Mouse (Mus musculus): ENCODE data around the gene C1s2.
"Not testable (repeated sequence)": the region's sequence is repeated elsewhere in the genome, so short reads cannot be mapped to it uniquely, and the experiment has no call there.

Gene C1s2

DNA sequence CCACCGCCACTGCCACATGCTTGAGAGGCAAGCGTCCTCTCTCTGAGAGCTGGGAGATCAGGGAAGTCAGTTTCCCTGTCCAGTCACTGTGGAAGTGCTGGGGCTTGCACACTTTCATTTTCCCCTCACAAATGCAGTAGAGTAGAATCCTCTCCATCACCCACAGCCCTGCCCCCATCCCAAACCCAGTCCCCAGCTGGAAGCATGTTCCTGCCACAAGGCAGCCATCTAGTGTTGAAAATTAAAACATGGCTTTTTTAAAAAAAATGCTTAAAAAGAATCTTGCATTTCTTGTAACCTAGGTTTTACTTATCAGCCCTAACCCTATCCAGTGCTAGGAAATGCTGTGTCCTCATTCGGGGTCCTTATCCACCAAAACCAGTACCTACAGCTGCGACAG lies 4.2 kb upstream of the C1s2 start:
- no peak for DNase-seq (ENCODE audit: low read depth, low spot score)

- peak; percentile 20 for DNase-seq (ENCODE audit: low read depth, low spot score)
Observed at GRCm38 (mm10) chr6:124636858-124637460, 1.1 kb upstream of the C1s2 start.

DNA sequence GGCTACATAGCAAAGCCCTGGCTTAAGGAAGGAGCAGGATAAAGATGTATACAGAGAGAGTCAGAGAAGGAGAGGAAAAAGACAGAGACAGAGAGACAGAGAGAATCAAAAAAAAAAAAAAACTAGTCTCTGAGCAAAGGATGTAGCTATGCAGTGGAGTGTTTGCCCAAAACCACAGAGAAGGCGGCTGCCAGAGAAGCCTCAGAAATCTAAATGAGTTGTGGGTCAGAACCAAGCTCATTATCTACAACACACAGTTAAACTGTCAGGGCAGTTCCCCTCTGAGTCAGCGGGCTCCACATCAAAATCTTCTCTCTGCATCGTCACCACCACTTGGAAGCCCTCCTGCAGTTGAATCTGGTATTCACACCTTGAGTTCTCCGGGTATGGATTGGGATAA lies 5.1 kb downstream of the C1s2 start:
- no peak for DNase-seq (ENCODE audit: low read depth, low spot score)

DNA sequence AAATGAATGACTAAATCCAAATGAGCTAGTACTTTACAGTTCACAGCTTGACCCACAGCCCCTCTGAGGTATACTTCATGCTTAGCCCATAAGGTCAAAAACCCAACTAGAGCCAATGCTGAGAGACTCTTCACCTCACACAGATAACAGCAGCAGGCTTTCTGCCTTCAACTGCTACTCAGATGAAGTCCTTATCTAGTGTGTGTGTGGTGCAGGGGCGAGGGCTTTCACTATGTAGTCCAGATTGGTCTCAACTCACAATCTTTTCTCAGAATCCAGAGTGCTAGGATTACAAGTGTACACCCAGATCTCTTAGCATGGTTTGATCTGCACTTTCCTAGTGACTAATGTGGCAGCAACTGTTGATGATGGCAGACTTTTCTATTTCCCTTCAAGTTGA lies 9.7 kb downstream of the C1s2 start:
- DNase-seq (ENCODE audit: low read depth, low spot score), result not testable (repeated sequence)

DNA sequence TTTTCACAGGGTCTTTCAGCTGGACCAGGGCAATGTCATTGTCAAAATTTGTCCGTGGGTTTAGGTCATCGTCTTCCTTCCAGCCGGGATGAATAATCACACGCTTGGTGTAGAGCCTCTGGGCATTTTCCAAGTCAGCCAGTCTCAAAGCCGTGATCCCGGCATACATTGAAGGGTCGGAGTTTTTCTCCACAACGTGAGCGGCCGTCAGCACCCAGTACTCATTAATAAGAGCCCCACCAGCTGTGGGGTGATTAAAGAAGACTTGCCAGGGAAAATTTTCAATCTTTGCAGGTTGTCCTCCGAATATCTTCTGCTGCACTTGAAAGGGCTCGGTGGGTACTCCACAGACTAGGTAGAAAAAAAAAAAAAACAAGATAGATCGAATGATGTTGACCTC lies 10.3 kb downstream of the C1s2 start:
- DNase-seq (ENCODE audit: low read depth, low spot score), result no peak

DNA sequence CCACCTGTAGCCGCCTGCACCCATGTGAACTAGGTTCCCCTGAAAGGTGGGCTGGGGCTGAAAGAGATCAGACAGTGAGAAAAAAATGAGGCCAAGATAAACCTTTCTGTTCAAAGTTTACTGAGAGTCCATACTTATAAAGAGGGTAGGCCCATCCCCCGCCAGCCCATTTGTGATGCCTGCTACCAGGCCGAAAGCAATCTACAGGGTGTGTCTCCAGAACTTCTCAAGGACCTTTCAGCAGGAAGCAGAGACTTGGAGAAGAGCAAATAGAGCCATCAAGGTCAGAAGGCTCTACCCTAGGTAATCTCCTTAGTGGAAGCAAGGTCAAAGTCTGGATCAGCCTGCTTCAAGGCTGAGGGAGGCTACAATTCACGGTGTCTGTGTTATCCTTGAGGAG lies 33.9 kb downstream of the C1s2 start:
- no peak for DNase-seq (ENCODE audit: low read depth, low spot score)

- DNase-seq (ENCODE audit: low read depth, low spot score), result no peak
Observed at GRCm38 (mm10) chr6:124593121-124593520, 42.8 kb downstream of the C1s2 start.

GRCm38 (mm10) chr6:124592186-124592700 lies 43.6 kb downstream of the C1s2 start:
- no peak for DNase-seq (ENCODE audit: low read depth, low spot score)

- no peak for DNase-seq (ENCODE audit: low read depth, low spot score)
Observed at GRCm38 (mm10) chr6:124588771-124589170, 47.1 kb downstream of the C1s2 start.

GRCm38 (mm10) chr6:124586266-124586665 lies 49.6 kb downstream of the C1s2 start:
- no peak for DNase-seq (ENCODE audit: low read depth, low spot score)

- DNase-seq (ENCODE audit: low read depth, low spot score), result no peak
Observed at GRCm38 (mm10) chr6:124585761-124586160, 50.1 kb downstream of the C1s2 start.

DNA sequence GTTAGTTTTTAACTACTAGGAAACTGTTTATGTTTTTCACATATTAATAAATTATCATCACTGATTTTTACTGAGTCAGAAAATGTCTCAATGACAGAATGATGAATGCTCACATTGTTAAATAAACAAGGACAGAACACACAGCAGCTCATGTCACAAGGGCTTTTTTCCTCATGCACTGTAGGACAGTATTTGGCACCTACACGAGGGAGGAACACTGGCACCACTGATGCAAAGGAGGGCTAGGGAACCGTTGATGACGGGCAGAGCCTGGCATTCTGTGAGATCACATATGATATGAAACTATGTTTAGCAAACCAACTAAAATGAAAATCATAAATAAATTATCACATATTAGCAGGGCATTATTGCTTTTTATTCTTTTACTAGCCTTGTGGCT lies 51.0 kb downstream of the C1s2 start:
- DNase-seq (ENCODE audit: low read depth, low spot score), result no peak

DNA sequence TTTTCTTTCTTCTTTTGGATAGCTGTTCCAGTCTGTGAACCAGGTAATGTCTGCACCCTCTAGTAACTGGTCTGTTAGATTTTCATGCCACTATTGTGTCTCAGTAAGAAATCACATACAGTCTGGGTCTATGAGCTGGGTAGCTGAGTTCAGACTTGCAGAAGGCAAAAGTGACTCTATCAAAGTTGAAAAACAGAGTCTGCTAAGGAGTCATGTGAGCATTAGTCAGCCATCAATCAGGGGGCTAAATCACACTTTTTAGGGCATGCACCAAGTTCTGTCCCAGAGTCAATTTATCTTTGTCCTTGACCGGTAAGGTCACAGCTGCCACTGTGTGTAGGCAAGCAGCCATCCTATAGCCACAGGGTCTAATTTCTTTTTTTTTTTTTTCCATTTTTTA lies 53.7 kb downstream of the C1s2 start:
- no peak for DNase-seq (ENCODE audit: low read depth, low spot score)

DNA sequence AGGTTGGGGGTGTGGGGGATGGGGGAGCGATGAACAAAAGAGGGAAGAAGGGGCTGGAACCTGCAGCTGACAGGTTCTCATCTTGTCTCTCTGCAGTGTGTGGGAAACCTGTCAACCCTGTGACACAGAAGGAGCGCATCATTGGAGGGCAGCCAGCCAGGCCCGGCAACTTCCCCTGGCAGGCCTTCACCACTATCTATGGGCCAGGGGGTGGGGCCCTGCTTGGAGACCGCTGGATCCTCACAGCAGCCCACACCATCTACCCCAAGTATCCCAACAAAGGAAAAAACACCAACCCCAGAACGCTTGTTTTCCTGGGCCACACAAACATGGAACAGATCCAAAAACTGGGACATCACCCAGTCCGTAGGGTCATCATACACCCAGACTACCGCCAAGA lies 55.7 kb downstream of the C1s2 start:
- DNase-seq (ENCODE audit: low read depth, low spot score), result not testable (repeated sequence)

- not testable (repeated sequence) for DNase-seq (ENCODE audit: low read depth, low spot score)
Observed at GRCm38 (mm10) chr6:124575155-124575678, 60.7 kb downstream of the C1s2 start.

All from WW6 (cell line).